Mouse (Mus musculus) bone marrow, adult 2 months (tissue): ENCODE results near the gene Kcnj8.

Experiments used
- CTCF ChIP-seq: fragments of 200-500 bp; IDR thresholded peaks from 2 replicates; pipeline ENCODE4 v1.5.1; 2011; ENCODE audit warnings: low read length, control low read depth; ENCODE audit not compliant: control insufficient read depth, insufficient read depth
- POLR2A ChIP-seq: fragments of 200-500 bp; IDR thresholded peaks from 2 replicates; pipeline ENCODE4 v1.6.1; 2011; ENCODE audit warnings: low read depth, mild to moderate bottlenecking, control low read depth, low read length, borderline replicate concordance; ENCODE audit not compliant: control insufficient read depth

DNA sequence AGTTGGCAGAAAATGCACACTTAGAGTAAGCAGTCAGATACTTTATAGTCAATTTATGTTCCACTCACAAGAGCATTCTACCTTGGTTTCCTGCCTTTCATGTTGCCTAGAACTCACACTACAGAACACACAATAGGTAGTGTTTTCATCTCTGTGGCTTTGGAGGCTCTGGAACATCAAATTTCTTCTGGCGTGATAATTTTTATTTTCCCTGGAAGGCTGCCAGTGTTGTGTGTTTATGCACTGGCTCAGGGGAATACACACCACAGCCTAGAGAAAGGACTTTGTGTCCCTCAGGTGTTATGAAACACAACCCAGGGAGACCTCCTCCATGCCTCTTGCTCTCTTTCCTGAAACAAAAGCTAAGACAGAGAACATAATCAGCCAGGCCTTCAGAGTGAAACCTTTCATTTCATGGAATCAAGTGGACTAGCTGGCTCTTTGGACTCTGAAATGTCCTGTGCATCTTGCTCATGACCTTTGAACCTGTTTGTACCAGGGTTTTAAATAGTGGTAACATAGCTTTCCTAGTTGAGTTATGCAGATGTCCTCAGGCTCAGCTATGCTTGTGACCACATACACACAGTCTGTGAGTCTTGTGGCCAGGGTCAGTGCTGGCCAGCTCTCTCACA lies 43.4 kb downstream of the Kcnj8 start:
- TF ChIP-seq CTCF (no peak), POLR2A (no peak)
